Mouse (Mus musculus) heart, postnatal 0 days (tissue): ENCODE measurements around the gene Pilra. TPM values are rescaled to one million over a fixed set of nuclear protein-coding genes. Genes with fewer than 3 reads are reported as not detected.

Source experiments
- ATAC-seq: fragments of 200-750 bp; cut with Nextera tagmentation; 2 replicates; pipeline ENCODE4 v1.8.0; 2017; ENCODE audit warnings: low read depth, moderate number of reproducible peaks, moderate library complexity; ENCODE audit not compliant: insufficient read depth
- DNase-seq: peaks from one replicate; pipeline ENCODE4 v3.0.0-alpha.2; 2016; ENCODE audit warnings: low spot score
- H3K27ac ChIP-seq: fragments of 300-500 bp; sonication (generic); 2 replicates; pipeline ENCODE4 v1.5.1; 2014; ENCODE audit warnings: low read depth, mild to moderate bottlenecking
- H3K27me3 ChIP-seq: fragments of 300-500 bp; sonication (generic); 2 replicates; pipeline ENCODE4 v1.6.1; 2014; ENCODE audit warnings: low read length, mixed read lengths; ENCODE audit not compliant: control insufficient read depth, insufficient read depth
- H3K36me3 ChIP-seq: fragments of 300-500 bp; sonication (generic); replicated peaks from 2 replicates; pipeline ENCODE4 v1.6.1; 2014; ENCODE audit warnings: low read length, mixed read lengths; ENCODE audit not compliant: control insufficient read depth, insufficient read depth
- H3K4me1 ChIP-seq: fragments of 300-500 bp; sonication (generic); 2 replicates; pipeline ENCODE4 v1.6.1; 2014; ENCODE audit warnings: antibody characterized with exemption; ENCODE audit not compliant: control insufficient read depth, insufficient read depth
- H3K4me2 ChIP-seq: fragments of 300-500 bp; sonication (generic); 2 replicates; pipeline ENCODE4 v1.6.1; 2014; ENCODE audit warnings: low read depth, mild to moderate bottlenecking, low read length, moderate library complexity
- H3K4me3 ChIP-seq: fragments of 300-500 bp; sonication (generic); 2 replicates; pipeline ENCODE4 v1.5.1; 2014; ENCODE audit warnings: low read depth, low read length
- H3K9ac ChIP-seq: fragments of 300-500 bp; sonication (generic); replicated peaks from 2 replicates; pipeline ENCODE4 v1.6.1; 2014; ENCODE audit warnings: low read depth, low read length, mixed read lengths
- H3K9me3 ChIP-seq: fragments of 300-500 bp; sonication (generic); replicated peaks from 2 replicates; pipeline ENCODE4 v1.6.1; 2016; ENCODE audit warnings: low read length; ENCODE audit not compliant: control insufficient read depth
- CTCF ChIP-seq: IDR thresholded peaks from 2 replicates; pipeline ENCODE4 v1.5.1; 2016; ENCODE audit warnings: antibody characterized with exemption, control low read depth, low read depth
- EP300 ChIP-seq: IDR thresholded peaks from 2 replicates; pipeline ENCODE4 v1.6.1; 2016; ENCODE audit warnings: antibody characterized with exemption, low read depth
- WGBS: fragments of 180-500 bp; shearing (Covaris S2); extraction: QIAGEN DNeasy Blood & Tissue Kit; methylation state at CpG from one replicate; pipeline ENCODE4 v1.1.7; 2014; 5-methylcytosine and 5-hydroxymethylcytosine counted together
- polyA plus RNA-seq: library from polyadenylated mRNA; unstranded; fragments of >200 nt; fragmentation: Nextera tagmentation; extraction: Ambion mirVana; gene quantifications from 2 replicates; pipeline ENCODE4 v1.2.1, GENCODE M21; 2015
- total RNA-seq: library from RNA; depleted of rRNA; stranded (reverse); fragments of >200 nt; gene quantifications from 2 replicates; pipeline ENCODE4 v1.2.3, GENCODE M21; 2014; ENCODE audit warnings: low replicate concordance

The Pilra gene
- total and polyA plus RNA-seq, 2 experiments from 2014 or later: 2.0 to 78.0 TPM

DNA sequence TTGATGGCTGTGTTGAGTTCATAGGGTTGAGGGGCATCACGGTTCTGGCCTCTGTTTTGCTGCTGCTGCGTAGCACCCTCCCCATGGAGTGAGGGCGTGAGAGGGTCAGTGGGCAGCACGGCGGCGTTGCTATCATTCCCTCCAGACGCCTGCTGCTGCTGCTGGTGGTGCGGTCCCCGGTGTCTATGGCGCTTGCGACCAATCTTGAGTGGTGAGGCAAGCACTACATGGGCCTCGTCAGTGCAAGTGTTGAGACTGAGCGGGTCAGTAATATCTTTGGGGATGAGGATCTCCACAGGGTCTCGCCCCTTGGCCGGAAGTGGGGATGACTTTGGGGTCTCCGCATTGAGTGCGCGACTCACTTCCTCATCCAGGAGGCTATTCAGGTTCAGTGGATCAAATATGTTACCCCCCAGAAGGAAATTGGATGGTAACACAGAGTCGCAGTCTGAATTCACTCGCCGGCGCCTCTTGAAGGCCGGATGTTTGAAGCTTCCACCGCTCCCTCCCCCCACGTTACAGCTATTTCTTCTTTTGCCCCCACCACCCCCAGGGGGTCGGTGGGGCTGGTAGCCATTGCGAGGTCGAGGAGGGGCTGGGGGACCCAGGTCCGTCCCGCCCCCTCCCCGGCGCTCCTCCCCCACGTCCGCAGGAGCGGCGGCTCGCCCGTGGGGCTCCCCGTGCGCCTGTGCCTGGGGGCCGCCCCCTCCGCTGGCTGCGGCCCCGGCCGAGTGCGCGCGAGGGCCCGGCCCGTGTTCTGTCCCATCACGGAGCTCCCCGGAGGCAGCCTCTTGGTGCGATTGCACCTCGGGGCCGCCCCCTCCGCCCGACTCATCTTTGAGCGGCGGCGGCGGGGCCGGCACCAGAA lies 50.7 kb downstream of the Pilra start:
- H3K9me3 ChIP-seq: no peaks in the 10 kb centered on the region
- TF ChIP-seq CTCF (no peak), EP300 (no peak)
- H3K4me1 ChIP-seq: peaks cover 27% of the 10 kb centered on the region
- peak overlapping the region; percentile 100 for H3K27ac ChIP-seq
- H3K9ac ChIP-seq: peak overlapping the region; percentile 93
- H3K36me3 ChIP-seq: peaks cover 40% of the 10 kb centered on the region
- H3K4me3 ChIP-seq: peak overlapping the region; percentile 95
- DNase-seq (no peak), ATAC-seq (0 out of 2 replicates have a peak, but pooled peaks have one; percentile 1)
- 3% methylated on average over 60 of the region's 62 CpGs for WGBS
- H3K4me2 ChIP-seq: peak overlapping the region; percentile 98
- no peaks in the 10 kb centered on the region for H3K27me3 ChIP-seq

DNA sequence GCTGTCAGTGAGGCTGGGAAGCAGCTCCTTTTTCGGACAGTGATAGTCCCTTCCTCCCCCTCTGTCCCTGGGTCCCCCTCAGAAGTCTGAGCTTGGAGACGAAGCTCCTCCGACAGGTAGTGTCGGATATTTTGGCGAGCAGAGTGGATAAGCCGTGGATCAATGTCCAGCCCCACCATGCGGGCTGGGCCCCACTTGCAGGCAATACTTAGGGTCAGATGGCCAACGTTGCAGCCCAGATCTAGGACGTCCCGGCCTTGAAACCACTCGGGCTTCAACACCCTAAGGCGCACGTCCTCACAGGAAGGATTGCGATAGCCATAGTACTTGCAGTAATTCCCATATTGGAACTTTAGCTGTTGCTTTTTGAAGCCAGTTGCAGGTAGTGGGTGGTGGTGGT lies 51.5 kb downstream of the Pilra start:
- Histone ChIP-seq H3K9me3 (no peaks in the 10 kb centered on the region), H3K36me3 (peaks cover 42% of the 10 kb centered on the region), H3K27ac (no peak overlapping the region), H3K27me3 (no peaks in the 10 kb centered on the region), H3K9ac (peak overlapping the region; percentile 93), H3K4me2 (peak overlapping the region; percentile 98), H3K4me3 (peak overlapping the region; percentile 95), H3K4me1 (peaks cover 32% of the 10 kb centered on the region)
- DNase-seq: no peak
- WGBS: 69% methylated on average over 14 of the region's 14 CpGs
- TF ChIP-seq CTCF (no peak), EP300 (no peak)
- no peak for ATAC-seq

DNA sequence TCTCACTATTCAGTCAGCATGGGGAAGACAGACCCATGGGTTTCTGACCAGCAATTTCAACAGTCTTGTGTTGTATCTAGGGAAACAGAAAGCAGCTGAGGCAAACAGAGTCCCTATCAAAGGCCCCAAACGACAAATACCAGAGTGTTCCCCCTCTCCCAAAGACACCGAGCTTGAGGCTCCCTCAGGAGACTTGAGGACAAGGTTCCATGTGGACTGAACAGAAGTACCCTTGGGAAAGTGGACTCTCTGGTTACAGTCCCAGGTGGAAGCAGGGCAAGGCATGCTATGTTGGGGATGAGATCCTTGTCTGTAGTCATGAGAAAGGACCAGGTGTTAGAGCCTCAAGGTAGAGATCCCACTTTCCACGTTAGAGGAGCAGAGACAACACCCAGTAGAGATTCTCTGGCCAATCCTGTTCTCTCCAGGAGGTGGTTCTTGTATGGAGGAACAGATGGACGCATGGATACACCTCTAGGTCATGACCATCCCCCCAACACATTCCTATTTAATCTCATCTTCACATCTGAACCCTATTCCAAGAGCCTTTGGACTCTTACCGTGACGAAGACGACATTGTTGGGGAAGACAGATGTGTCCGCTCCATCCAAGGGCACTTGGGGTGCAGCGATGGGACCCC lies 52.1 kb downstream of the Pilra start:
- Histone ChIP-seq H3K27ac (no peak overlapping the region), H3K9me3 (no peaks in the 10 kb centered on the region), H3K36me3 (peaks cover 42% of the 10 kb centered on the region), H3K4me2 (peak overlapping the region; percentile 98), H3K4me3 (peak overlapping the region; percentile 95), H3K27me3 (no peaks in the 10 kb centered on the region), H3K9ac (peak overlapping the region; percentile 93), H3K4me1 (peaks cover 34% of the 10 kb centered on the region)
- no peak for DNase-seq
- no peak for ATAC-seq
- TF ChIP-seq CTCF (no peak), EP300 (no peak)
- 53% methylated on average over 9 of the region's 9 CpGs for WGBS

DNA sequence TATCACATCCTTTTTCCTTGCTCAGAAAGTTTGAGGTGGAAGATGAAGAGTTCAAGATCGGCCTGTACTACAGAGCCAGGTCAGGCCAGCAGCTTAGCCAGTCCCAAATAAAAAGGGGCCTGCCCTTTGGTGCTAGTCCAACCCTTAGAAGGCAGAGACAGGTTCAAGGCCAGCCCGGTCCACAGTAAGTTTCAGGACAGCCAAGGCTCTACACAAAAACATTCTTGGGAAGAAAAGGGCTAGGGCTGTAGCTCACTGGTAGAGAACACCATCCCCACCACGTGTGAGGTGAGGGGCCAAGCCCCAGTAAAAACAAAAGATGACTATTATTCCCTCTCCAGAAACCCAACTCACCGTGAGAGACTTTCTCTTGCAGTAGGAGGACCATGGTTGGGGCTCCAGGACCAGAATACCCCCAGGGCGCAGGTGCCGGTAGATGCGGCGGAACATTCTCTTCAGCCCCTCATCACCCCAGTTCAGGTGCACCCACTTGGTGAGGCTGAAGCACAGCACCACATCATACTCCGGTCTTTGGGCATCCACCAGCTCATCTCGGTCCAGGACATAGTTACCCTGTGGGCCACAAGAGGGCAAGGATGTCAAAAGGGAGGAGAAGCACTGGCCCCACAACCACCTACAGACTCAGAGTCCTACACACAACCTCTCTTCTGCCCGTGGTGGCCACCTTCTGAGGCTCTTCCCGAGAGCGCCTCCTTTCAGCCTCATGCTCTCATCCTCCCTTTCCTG lies 53.1 kb downstream of the Pilra start:
- peak overlapping the region; percentile 32; the same call in 1 of the 2 replicates for H3K9ac ChIP-seq
- H3K4me3 ChIP-seq: no peak overlapping the region
- WGBS: 80% methylated on average over 13 of the region's 13 CpGs
- no peak for ATAC-seq
- no peak for DNase-seq
- no peaks in the 10 kb centered on the region for H3K27me3 ChIP-seq
- H3K36me3 ChIP-seq: peaks cover 42% of the 10 kb centered on the region
- TF ChIP-seq EP300: no peak
- TF ChIP-seq CTCF: no peak
- peak overlapping the region; percentile 98; the same call in 1 of the 2 replicates for H3K4me2 ChIP-seq
- H3K27ac ChIP-seq: no peak overlapping the region
- H3K4me1 ChIP-seq: peaks cover 35% of the 10 kb centered on the region
- no peaks in the 10 kb centered on the region for H3K9me3 ChIP-seq

DNA sequence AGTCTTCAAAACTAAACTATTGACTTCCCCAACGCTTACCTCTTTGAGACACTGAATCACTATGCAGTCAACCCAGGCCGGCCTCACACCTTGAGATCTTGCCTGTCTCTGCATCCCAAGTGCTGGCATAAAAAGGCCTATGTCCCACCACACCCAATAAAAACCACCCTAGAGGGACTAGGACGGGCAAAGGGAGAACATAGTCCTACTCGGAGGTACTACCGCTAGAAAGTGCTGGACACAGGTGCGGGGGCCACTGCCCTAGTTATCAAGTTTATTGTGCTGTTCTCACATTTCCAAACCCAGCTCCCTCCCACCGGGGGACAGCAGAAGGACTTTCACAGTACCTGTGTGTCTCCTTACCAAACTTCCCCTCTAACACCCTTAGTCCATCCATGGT lies 54.4 kb downstream of the Pilra start:
- no peak overlapping the region for H3K27ac ChIP-seq
- TF ChIP-seq EP300: no peak
- no peak for TF ChIP-seq CTCF
- no peak for ATAC-seq
- no peak overlapping the region for H3K4me3 ChIP-seq
- no peak overlapping the region for H3K9ac ChIP-seq
- peaks cover 35% of the 10 kb centered on the region for H3K4me1 ChIP-seq
- H3K9me3 ChIP-seq: no peaks in the 10 kb centered on the region
- peaks cover 42% of the 10 kb centered on the region for H3K36me3 ChIP-seq
- no peak overlapping the region for H3K4me2 ChIP-seq
- no peak for DNase-seq
- H3K27me3 ChIP-seq: no peaks in the 10 kb centered on the region
- 92% methylated on average over 7 of the region's 7 CpGs for WGBS
